Mouse (Mus musculus) embryonic facial prominence, embryonic 15.5 days (tissue): ENCODE measurements around the gene Lef1. TPM values are rescaled to one million over a fixed set of nuclear protein-coding genes. Genes with fewer than 3 reads are reported as not detected.

ENCODE experiments used
- ATAC-seq: fragments of 200-750 bp; cut with Nextera tagmentation; 2 replicates; pipeline ENCODE4 v1.8.0; 2017; ENCODE audit warnings: low read depth, moderate TSS enrichment; ENCODE audit not compliant: insufficient number of reproducible peaks, low FRiP score, low TSS enrichment
- H3K27ac ChIP-seq: fragments of 300-500 bp; sonication (generic); replicated peaks from 2 replicates; pipeline ENCODE4 v1.5.1; 2015; ENCODE audit warnings: mild to moderate bottlenecking, inconsistent platforms
- H3K27me3 ChIP-seq: fragments of 300-500 bp; sonication (generic); 2 replicates; pipeline ENCODE4 v1.6.1; 2015; ENCODE audit warnings: inconsistent platforms
- H3K36me3 ChIP-seq: fragments of 300-500 bp; sonication (generic); 2 replicates; pipeline ENCODE4 v1.6.1; 2015; ENCODE audit warnings: mild to moderate bottlenecking, inconsistent platforms
- H3K4me1 ChIP-seq: fragments of 300-500 bp; sonication (generic); 2 replicates; pipeline ENCODE4 v1.6.1; 2015; ENCODE audit warnings: inconsistent platforms
- H3K4me2 ChIP-seq: fragments of 300-500 bp; sonication (generic); replicated peaks from 2 replicates; pipeline ENCODE4 v1.6.1; 2015; ENCODE audit warnings: mild to moderate bottlenecking, inconsistent platforms
- H3K4me3 ChIP-seq: fragments of 300-500 bp; sonication (generic); replicated peaks from 2 replicates; pipeline ENCODE4 v1.5.1; 2015; ENCODE audit warnings: mild to moderate bottlenecking, inconsistent platforms
- H3K9ac ChIP-seq: fragments of 300-500 bp; sonication (generic); 2 replicates; pipeline ENCODE4 v1.6.1; 2015; ENCODE audit warnings: inconsistent platforms
- H3K9me3 ChIP-seq: fragments of 300-500 bp; sonication (generic); replicated peaks from 2 replicates; pipeline ENCODE4 v1.6.1; 2016; ENCODE audit warnings: inconsistent platforms
- WGBS: fragments of 180-500 bp; shearing (Covaris S2); methylation state at CpG from one replicate; pipeline ENCODE4 v1.1.7; 2015; 5-methylcytosine and 5-hydroxymethylcytosine counted together
- polyA plus RNA-seq: library from polyadenylated mRNA; unstranded; fragments of >200 nt; fragmentation: Nextera tagmentation; extraction: Ambion mirVana; gene quantifications from 2 replicates; pipeline ENCODE4 v1.2.1, GENCODE M21; 2015

Gene Lef1
- 47.0 and 53.1 TPM in 2 replicates for polyA plus RNA-seq

- WGBS: 0% methylated on average over 65 of the region's 69 CpGs
- H3K9me3 ChIP-seq: no peaks in the 10 kb centered on the region
- peak within 1 kb of the TSS; percentile 72 for H3K9ac ChIP-seq
- H3K36me3 ChIP-seq: no peaks in the 10 kb centered on the region
- peak within 1 kb of the TSS; percentile 92 for H3K4me2 ChIP-seq
- H3K27ac ChIP-seq: peak within 1 kb of the TSS; percentile 89
- peak; percentile 63; the same call in 1 of the 2 replicates for ATAC-seq
- peak within 1 kb of the TSS; percentile 72 for H3K4me3 ChIP-seq
- peaks cover 60% of the 10 kb centered on the region for H3K4me1 ChIP-seq
- peaks cover 20% of the 10 kb centered on the region for H3K27me3 ChIP-seq
These were observed at the start of gene Lef1 for GRCm38 (mm10) chr3:131110191-131111150. Gene Lef1 (plus strand): TSS chr3:131110471.

GRCm38 (mm10) chr3:131065001-131065400, 45.3 kb upstream of the Lef1 start:
- H3K27me3 ChIP-seq: no peaks in the 10 kb centered on the region
- H3K9ac ChIP-seq: no peak overlapping the region
- H3K4me2 ChIP-seq: no peak overlapping the region
- H3K27ac ChIP-seq: no peak overlapping the region
- H3K36me3 ChIP-seq: no peaks in the 10 kb centered on the region
- H3K4me1 ChIP-seq: 0 out of 2 replicates have a peak, but pooled peaks cover 3% of the 10 kb centered on the region
- WGBS: 81% methylated on average over 9 of the region's 9 CpGs
- H3K9me3 ChIP-seq: no peaks in the 10 kb centered on the region
- H3K4me3 ChIP-seq: no peak overlapping the region
- ATAC-seq: no peak

- no peaks in the 10 kb centered on the region for H3K9me3 ChIP-seq
- no peak overlapping the region for H3K27ac ChIP-seq
- 17% methylated on average over 8 of the region's 8 CpGs for WGBS
These were observed 44.1 kb upstream of the Lef1 start for GRCm38 (mm10) chr3:131066171-131066570.

GRCm38 (mm10) chr3:131068000-131068399, 42.3 kb upstream of the Lef1 start:
- no peaks in the 10 kb centered on the region for H3K9me3 ChIP-seq
- no peak overlapping the region for H3K9ac ChIP-seq
- 78% methylated on average over 5 of the region's 5 CpGs for WGBS
- H3K27ac ChIP-seq: no peak overlapping the region
- no peaks in the 10 kb centered on the region for H3K27me3 ChIP-seq
- no peak for ATAC-seq
- no peak overlapping the region for H3K4me3 ChIP-seq
- no peaks in the 10 kb centered on the region for H3K36me3 ChIP-seq
- H3K4me2 ChIP-seq: no peak overlapping the region
- H3K4me1 ChIP-seq: 0 out of 2 replicates have a peak, but pooled peaks cover 3% of the 10 kb centered on the region

More at GRCm38 (mm10) chr3:131066171-131066570, 44.1 kb upstream of the Lef1 start:
- Histone ChIP-seq H3K4me2 (peak overlapping the region; percentile 17; the same call in 1 of the 2 replicates), H3K4me3 (no peak overlapping the region), H3K9ac (no peak overlapping the region), H3K36me3 (no peaks in the 10 kb centered on the region), H3K27me3 (no peaks in the 10 kb centered on the region), H3K4me1 (0 out of 2 replicates have a peak, but pooled peaks cover 3% of the 10 kb centered on the region)
- no peak for ATAC-seq

- no peak for ATAC-seq
- Histone ChIP-seq H3K9me3 (no peaks in the 10 kb centered on the region), H3K4me3 (no peak overlapping the region), H3K4me1 (0 out of 2 replicates have a peak, but pooled peaks cover 3% of the 10 kb centered on the region), H3K4me2 (no peak overlapping the region), H3K36me3 (no peaks in the 10 kb centered on the region), H3K9ac (no peak overlapping the region), H3K27ac (no peak overlapping the region), H3K27me3 (no peaks in the 10 kb centered on the region)
- WGBS: 38% methylated on average over 7 of the region's 7 CpGs
These were observed 40.1 kb upstream of the Lef1 start for GRCm38 (mm10) chr3:131070210-131070609.

- Histone ChIP-seq H3K9ac (no peak overlapping the region), H3K4me1 (no peaks in the 10 kb centered on the region), H3K27ac (no peak overlapping the region), H3K27me3 (no peaks in the 10 kb centered on the region), H3K36me3 (no peaks in the 10 kb centered on the region), H3K9me3 (no peaks in the 10 kb centered on the region), H3K4me2 (no peak overlapping the region), H3K4me3 (no peak overlapping the region)
- WGBS: 46% methylated on average over 4 of the region's 4 CpGs
- no peak for ATAC-seq
These were observed 37.6 kb upstream of the Lef1 start for GRCm38 (mm10) chr3:131072661-131073060.

GRCm38 (mm10) chr3:131073946-131074345, 36.3 kb upstream of the Lef1 start:
- no peak for ATAC-seq
- Histone ChIP-seq H3K27ac (no peak overlapping the region), H3K27me3 (no peaks in the 10 kb centered on the region), H3K4me2 (no peak overlapping the region), H3K4me1 (no peaks in the 10 kb centered on the region), H3K9me3 (no peaks in the 10 kb centered on the region), H3K36me3 (no peaks in the 10 kb centered on the region), H3K4me3 (no peak overlapping the region), H3K9ac (no peak overlapping the region)
- 84% methylated on average over 4 of the region's 4 CpGs for WGBS

GRCm38 (mm10) chr3:131078041-131078621, 32.1 kb upstream of the Lef1 start:
- Histone ChIP-seq H3K27me3 (no peaks in the 10 kb centered on the region), H3K36me3 (no peaks in the 10 kb centered on the region), H3K4me1 (no peaks in the 10 kb centered on the region), H3K9me3 (no peaks in the 10 kb centered on the region), H3K4me3 (no peak overlapping the region), H3K9ac (no peak overlapping the region), H3K27ac (no peak overlapping the region), H3K4me2 (no peak overlapping the region)
- WGBS: 87% methylated on average over 6 of the region's 6 CpGs
- no peak for ATAC-seq

GRCm38 (mm10) chr3:131078719-131079118, 31.6 kb upstream of the Lef1 start:
- Histone ChIP-seq H3K9ac (no peak overlapping the region), H3K4me3 (no peak overlapping the region), H3K27me3 (no peaks in the 10 kb centered on the region), H3K4me2 (no peak overlapping the region), H3K9me3 (no peaks in the 10 kb centered on the region), H3K36me3 (no peaks in the 10 kb centered on the region), H3K27ac (no peak overlapping the region), H3K4me1 (no peaks in the 10 kb centered on the region)
- no peak for ATAC-seq
- WGBS: 52% methylated on average over 5 of the region's 5 CpGs

GRCm38 (mm10) chr3:131083722-131084121, 26.5 kb upstream of the Lef1 start:
- Histone ChIP-seq H3K27me3 (peaks cover 4% of the 10 kb centered on the region; the same call in 1 of the 2 replicates), H3K4me3 (no peak overlapping the region), H3K27ac (no peak overlapping the region), H3K4me1 (peaks cover 5% of the 10 kb centered on the region; the same call in 1 of the 2 replicates), H3K9ac (no peak overlapping the region), H3K9me3 (no peaks in the 10 kb centered on the region), H3K4me2 (no peak overlapping the region), H3K36me3 (no peaks in the 10 kb centered on the region)
- ATAC-seq: no peak
- WGBS: 67% methylated on average over 6 of the region's 6 CpGs
